Mouse (Mus musculus): ENCODE measurements around the gene Pdrg1.

Pdrg1 gene

GRCm38 (mm10) chr2:153051537-153051936 is 36.3 kb upstream of the Pdrg1 start:
- no peak for TF ChIP-seq NANOG (IDR thresholded peaks at IDR 0.05; ENCODE audit: borderline replicate concordance, low read length)
- TF ChIP-seq POU5F1 (IDR thresholded peaks at IDR 0.05; ENCODE audit: borderline replicate concordance, low read length): no peak
- Histone ChIP-seq H3K27me3 (ENCODE audit: insufficient read depth, low read length) (peaks cover 67% of the 10 kb centered on the region), H3K4me3 (replicated peaks; ENCODE audit: low read length) (no peak overlapping the region), H3K9me3 (ENCODE audit: low read length) (no peaks in the 10 kb centered on the region), H3K4me1 (replicated peaks; ENCODE audit: low read depth, low read length) (peaks cover 51% of the 10 kb centered on the region), H3K36me3 (ENCODE audit: insufficient read depth, low read length) (no peaks in the 10 kb centered on the region)

DNA sequence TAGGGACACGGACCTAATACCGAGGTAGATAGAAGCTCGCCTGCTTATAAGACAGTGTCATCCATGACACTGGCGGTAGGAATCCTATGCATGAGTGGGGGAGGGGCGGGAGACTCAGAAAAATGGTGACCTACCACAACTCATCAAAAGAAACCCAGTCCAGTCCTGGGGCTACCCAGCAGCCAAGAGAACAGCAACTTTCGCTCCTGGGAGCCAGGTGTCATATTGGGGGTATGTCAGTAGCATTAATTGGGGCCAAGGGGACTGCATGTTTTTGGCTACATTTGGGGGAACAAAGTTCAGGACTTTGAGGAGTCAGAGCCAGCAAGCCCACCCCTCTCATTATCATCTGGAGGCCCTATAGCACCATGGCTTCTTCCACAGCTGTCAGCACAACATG is 35.9 kb upstream of the Pdrg1 start:
- no peaks in the 10 kb centered on the region for H3K9me3 ChIP-seq (ENCODE audit: low read length)
- peaks cover 68% of the 10 kb centered on the region for H3K27me3 ChIP-seq (ENCODE audit: insufficient read depth, low read length)
- peaks cover 51% of the 10 kb centered on the region for H3K4me1 ChIP-seq (replicated peaks; ENCODE audit: low read depth, low read length)
- no peak for TF ChIP-seq NANOG (IDR thresholded peaks at IDR 0.05; ENCODE audit: borderline replicate concordance, low read length)
- TF ChIP-seq CTCF (conservative IDR thresholded peaks at IDR 0.05; ENCODE audit: low read length): no peak
- TF ChIP-seq POU5F1 (IDR thresholded peaks at IDR 0.05; ENCODE audit: borderline replicate concordance, low read length): no peak
- no peaks in the 10 kb centered on the region for H3K36me3 ChIP-seq (ENCODE audit: insufficient read depth, low read length)
- H3K4me3 ChIP-seq (replicated peaks; ENCODE audit: low read length): no peak overlapping the region

DNA sequence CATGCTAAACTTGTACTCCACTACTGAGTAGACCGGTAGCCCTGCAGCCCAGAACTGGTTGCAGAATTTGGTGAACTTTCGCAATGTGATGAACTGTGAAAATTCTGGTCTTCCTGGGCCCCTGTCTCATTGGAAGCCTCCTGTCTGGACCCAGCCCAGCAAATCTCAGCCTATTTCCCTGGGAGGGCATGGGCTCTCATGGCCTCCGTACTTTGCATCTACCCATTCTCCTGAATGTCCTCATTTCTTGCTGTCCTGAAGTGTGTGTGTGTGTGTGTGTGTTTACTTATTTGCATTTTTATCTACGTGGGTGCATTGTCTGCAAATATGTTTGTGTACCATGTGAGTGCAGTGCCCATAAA is 34.8 kb upstream of the Pdrg1 start:
- Histone ChIP-seq H3K4me1 (replicated peaks; ENCODE audit: low read depth, low read length) (peaks cover 46% of the 10 kb centered on the region), H3K9me3 (ENCODE audit: low read length) (no peaks in the 10 kb centered on the region), H3K4me3 (replicated peaks; ENCODE audit: low read length) (no peak overlapping the region), H3K27me3 (ENCODE audit: insufficient read depth, low read length) (peaks cover 73% of the 10 kb centered on the region), H3K36me3 (ENCODE audit: insufficient read depth, low read length) (no peaks in the 10 kb centered on the region)
- TF ChIP-seq POU5F1 (IDR thresholded peaks at IDR 0.05; ENCODE audit: borderline replicate concordance, low read length) (no peak), CTCF (conservative IDR thresholded peaks at IDR 0.05; ENCODE audit: low read length) (no peak), NANOG (IDR thresholded peaks at IDR 0.05; ENCODE audit: borderline replicate concordance, low read length) (no peak)

- TF ChIP-seq NANOG (IDR thresholded peaks at IDR 0.05; ENCODE audit: borderline replicate concordance, low read length): no peak
- no peak for TF ChIP-seq POU5F1 (IDR thresholded peaks at IDR 0.05; ENCODE audit: borderline replicate concordance, low read length)
- TF ChIP-seq CTCF (conservative IDR thresholded peaks at IDR 0.05; ENCODE audit: low read length): no peak
- H3K4me1 ChIP-seq (replicated peaks; ENCODE audit: low read depth, low read length): peaks cover 41% of the 10 kb centered on the region
- peaks cover 68% of the 10 kb centered on the region for H3K27me3 ChIP-seq (ENCODE audit: insufficient read depth, low read length)
- no peaks in the 10 kb centered on the region for H3K36me3 ChIP-seq (ENCODE audit: insufficient read depth, low read length)
- no peaks in the 10 kb centered on the region for H3K9me3 ChIP-seq (ENCODE audit: low read length)
- no peak overlapping the region for H3K4me3 ChIP-seq (replicated peaks; ENCODE audit: low read length)
Observed at GRCm38 (mm10) chr2:153049288-153049996, 34.2 kb upstream of the Pdrg1 start.

DNA sequence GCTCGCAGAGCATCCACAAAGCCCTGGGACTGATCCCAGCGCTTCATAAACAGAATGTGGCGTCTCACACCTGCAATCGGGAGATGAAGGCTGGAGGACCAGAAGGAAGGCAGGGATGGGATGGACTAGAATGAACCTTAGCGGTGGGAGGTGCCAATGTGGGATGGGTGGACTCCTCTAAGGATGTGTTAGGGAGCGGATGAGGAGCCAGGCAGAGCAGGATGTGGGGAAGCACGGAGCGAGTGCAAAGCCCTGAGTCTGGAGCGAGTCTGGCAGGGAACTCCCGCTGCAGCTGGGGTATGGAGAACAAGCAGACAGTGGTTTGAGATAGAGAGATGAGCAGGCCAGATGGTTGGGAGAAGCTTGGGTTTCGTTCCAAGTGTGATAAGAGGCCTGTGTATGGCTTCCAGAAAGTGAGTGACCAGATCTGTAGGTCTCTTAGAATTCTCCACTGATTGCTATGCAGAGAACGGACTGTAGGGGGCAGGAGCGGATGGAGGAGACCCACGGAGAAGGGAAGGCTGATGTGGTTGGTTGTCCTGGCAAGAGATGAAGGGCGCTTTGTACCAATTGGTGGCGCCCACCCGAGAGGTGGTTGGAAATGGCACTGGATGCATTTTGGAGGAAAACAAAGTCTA is 32.7 kb upstream of the Pdrg1 start:
- H3K4me1 ChIP-seq (replicated peaks; ENCODE audit: low read depth, low read length): peaks cover 29% of the 10 kb centered on the region
- no peak for TF ChIP-seq NANOG (IDR thresholded peaks at IDR 0.05; ENCODE audit: borderline replicate concordance, low read length)
- TF ChIP-seq POU5F1 (IDR thresholded peaks at IDR 0.05; ENCODE audit: borderline replicate concordance, low read length): no peak
- peak; percentile 83 for TF ChIP-seq CTCF (conservative IDR thresholded peaks at IDR 0.05; ENCODE audit: low read length)
- H3K36me3 ChIP-seq (ENCODE audit: insufficient read depth, low read length): no peaks in the 10 kb centered on the region
- no peak overlapping the region for H3K4me3 ChIP-seq (replicated peaks; ENCODE audit: low read length)
- H3K9me3 ChIP-seq (ENCODE audit: low read length): no peaks in the 10 kb centered on the region
- peaks cover 63% of the 10 kb centered on the region for H3K27me3 ChIP-seq (ENCODE audit: insufficient read depth, low read length)

GRCm38 (mm10) chr2:153045884-153046299 is 30.7 kb upstream of the Pdrg1 start:
- no peaks in the 10 kb centered on the region for H3K9me3 ChIP-seq (ENCODE audit: low read length)
- H3K27me3 ChIP-seq (ENCODE audit: insufficient read depth, low read length): peaks cover 51% of the 10 kb centered on the region
- H3K4me3 ChIP-seq (replicated peaks; ENCODE audit: low read length): no peak overlapping the region
- TF ChIP-seq NANOG (IDR thresholded peaks at IDR 0.05; ENCODE audit: borderline replicate concordance, low read length) (no peak), CTCF (conservative IDR thresholded peaks at IDR 0.05; ENCODE audit: low read length) (no peak), POU5F1 (IDR thresholded peaks at IDR 0.05; ENCODE audit: borderline replicate concordance, low read length) (no peak)
- H3K4me1 ChIP-seq (replicated peaks; ENCODE audit: low read depth, low read length): peaks cover 21% of the 10 kb centered on the region
- H3K36me3 ChIP-seq (ENCODE audit: insufficient read depth, low read length): no peaks in the 10 kb centered on the region

DNA sequence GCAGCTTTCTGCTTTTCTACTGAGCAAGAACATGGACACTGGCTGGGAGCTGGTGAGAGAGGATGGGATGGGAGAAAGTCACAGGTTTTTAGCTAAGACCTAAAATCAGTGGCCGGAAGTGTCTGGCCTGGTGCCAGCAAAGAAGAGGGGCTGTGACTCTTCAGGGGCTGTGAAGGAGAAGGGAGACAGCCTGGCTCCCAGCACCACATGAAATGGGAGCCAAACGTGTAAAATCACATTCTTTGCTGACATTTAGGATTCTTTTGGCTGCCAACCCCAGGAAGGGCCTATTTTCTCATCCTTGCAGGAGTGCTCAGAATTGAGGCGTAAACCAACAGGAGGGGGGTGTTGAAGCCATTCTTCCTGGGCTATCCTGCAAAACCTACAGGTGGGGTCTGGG is 28.7 kb upstream of the Pdrg1 start:
- Histone ChIP-seq H3K9me3 (ENCODE audit: low read length) (no peaks in the 10 kb centered on the region), H3K4me1 (replicated peaks; ENCODE audit: low read depth, low read length) (peaks cover 21% of the 10 kb centered on the region), H3K36me3 (ENCODE audit: insufficient read depth, low read length) (no peaks in the 10 kb centered on the region), H3K27me3 (ENCODE audit: insufficient read depth, low read length) (peaks cover 35% of the 10 kb centered on the region), H3K4me3 (replicated peaks; ENCODE audit: low read length) (no peak overlapping the region)
- TF ChIP-seq POU5F1 (IDR thresholded peaks at IDR 0.05; ENCODE audit: borderline replicate concordance, low read length) (no peak), CTCF (conservative IDR thresholded peaks at IDR 0.05; ENCODE audit: low read length) (no peak), NANOG (IDR thresholded peaks at IDR 0.05; ENCODE audit: borderline replicate concordance, low read length) (no peak)

DNA sequence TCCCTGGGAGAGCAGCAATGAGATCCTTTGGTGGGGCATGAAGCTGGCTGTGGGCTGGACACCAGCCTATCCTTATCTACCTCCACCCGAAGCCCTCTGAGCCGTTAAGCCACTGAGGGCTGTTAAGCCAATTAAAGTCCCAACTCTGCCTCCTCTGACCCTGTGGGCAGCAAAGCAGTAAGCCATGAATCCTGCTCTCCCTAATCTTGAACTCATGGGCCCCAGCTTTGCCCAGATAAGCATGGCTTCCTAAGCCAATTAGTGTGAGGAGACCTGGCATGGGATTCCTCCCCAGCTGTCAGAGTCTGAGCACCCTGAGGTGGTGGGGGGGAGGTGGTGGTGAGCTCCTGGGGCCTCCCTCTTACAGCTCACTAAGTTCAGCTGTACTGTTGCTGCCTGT is 21.5 kb upstream of the Pdrg1 start:
- H3K4me3 ChIP-seq (replicated peaks; ENCODE audit: low read length): no peak overlapping the region
- H3K9me3 ChIP-seq (ENCODE audit: low read length): no peaks in the 10 kb centered on the region
- H3K27me3 ChIP-seq (ENCODE audit: insufficient read depth, low read length): peaks cover 56% of the 10 kb centered on the region
- TF ChIP-seq POU5F1 (IDR thresholded peaks at IDR 0.05; ENCODE audit: borderline replicate concordance, low read length): no peak
- peaks cover 27% of the 10 kb centered on the region for H3K4me1 ChIP-seq (replicated peaks; ENCODE audit: low read depth, low read length)
- H3K36me3 ChIP-seq (ENCODE audit: insufficient read depth, low read length): no peaks in the 10 kb centered on the region

All from E14TG2a.4 (cell line).